Mouse (Mus musculus) small intestine, adult 2 months (tissue): ENCODE measurements around the gene Mbd5.

ENCODE experiments used
- CTCF ChIP-seq: fragments of 200-500 bp; IDR thresholded peaks from 2 replicates; pipeline ENCODE4 v1.5.1; 2012; ENCODE audit warnings: low read depth, mild to moderate bottlenecking, control low read depth, inconsistent platforms, low read length, moderate library complexity, mixed read lengths; ENCODE audit not compliant: insufficient replicate concordance, insufficient read length; ENCODE audit errors: extremely low read depth
- POLR2A ChIP-seq: fragments of 200-500 bp; IDR thresholded peaks from 2 replicates; pipeline ENCODE4 v1.6.1; 2012; ENCODE audit warnings: low read depth, mild to moderate bottlenecking, control low read depth, inconsistent platforms, low read length, moderate library complexity

DNA sequence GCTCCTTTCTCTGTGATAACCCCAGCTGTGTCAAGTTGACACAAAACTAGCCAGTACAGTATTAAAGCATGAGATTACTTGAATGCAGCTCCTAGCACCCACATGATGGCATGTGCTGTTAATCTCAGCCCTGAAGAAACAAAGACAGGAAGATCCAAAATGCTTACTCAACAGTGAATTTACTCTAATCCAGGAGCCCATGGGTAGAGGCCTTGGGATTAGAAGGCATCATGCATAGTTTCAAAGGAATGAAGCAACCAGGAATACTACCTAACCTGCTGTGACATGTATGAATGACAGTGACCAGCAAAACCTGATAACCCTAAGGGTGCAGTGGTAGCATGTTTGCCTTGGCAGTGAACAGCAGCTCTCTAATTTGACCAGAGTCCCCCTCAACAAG is 159.6 kb downstream of the Mbd5 start:
- TF ChIP-seq CTCF: no peak
- no peak for TF ChIP-seq POLR2A
